In genomic region chr11:34315383-34315782, GRCm38 (mm10) we compare ENCODE assay signal across 13 mouse cellular contexts. TPM values are rescaled to one million over a fixed set of nuclear protein-coding genes. Genes with fewer than 3 reads are reported as not detected.
DNase-seq lines count a peak whose midpoint lies in the region; ATAC-seq and TF ChIP-seq lines count a peak whose summit lies in the region.
"Had no signal": no experiment of that assay in that cellular context is flagged by ENCODE, and none has a peak within 500 bp of the region (broad histone marks: within the 10 kb centered on the region; RNA-seq: fewer than 3 reads in every experiment).

No protein-coding gene starts in this region.

- no peak for ATAC-seq in kidney, postnatal 0 days (replicated peaks; ENCODE audit: low FRiP score, low read depth)
- ATAC-seq in embryonic facial prominence, embryonic 13.5 days (ENCODE audit: insufficient number of reproducible peaks, insufficient read depth, low FRiP score, low TSS enrichment, low read depth) = no peak
- no peak for ATAC-seq in hindbrain, embryonic 15.5 days (ENCODE audit: low FRiP score, low read depth)
- peak; percentile 23; the same call in 1 of the 2 replicates for ATAC-seq in neural tube, embryonic 11.5 days (ENCODE audit: insufficient read depth, low FRiP score, low TSS enrichment)
- ATAC-seq: intestine, embryonic 16.5 days; liver, postnatal 0 days had no signal

- H3K4me1 ChIP-seq in kidney, postnatal 0 days (replicated peaks; ENCODE audit: insufficient read depth, low read length) = no peaks in the 10 kb centered on the region
- H3K4me1 ChIP-seq in embryonic facial prominence, embryonic 13.5 days = peaks cover 14% of the 10 kb centered on the region
- peaks cover 37% of the 10 kb centered on the region for H3K4me1 ChIP-seq in hindbrain, embryonic 15.5 days (replicated peaks)
- 0 out of 2 replicates have a peak, but pooled peaks cover 5% of the 10 kb centered on the region for H3K4me1 ChIP-seq in neural tube, embryonic 11.5 days (ENCODE audit: control insufficient read depth, insufficient read depth, low read length)

- 0 out of 2 replicates have a peak overlapping the region, but pooled peaks have one; percentile 55 for H3K4me2 ChIP-seq in kidney, postnatal 0 days (ENCODE audit: low read length)
- H3K4me2 ChIP-seq in embryonic facial prominence, embryonic 13.5 days = peak overlapping the region; percentile 61
- H3K4me2 ChIP-seq in hindbrain, embryonic 15.5 days = peak overlapping the region; percentile 59
- H3K4me2 ChIP-seq in neural tube, embryonic 11.5 days (ENCODE audit: low read depth) = peak overlapping the region; percentile 51; the same call in 1 of the 2 replicates

- no peaks in the 10 kb centered on the region for H3K27me3 ChIP-seq in kidney, postnatal 0 days (ENCODE audit: insufficient read depth, low read length)
- peaks cover 9% of the 10 kb centered on the region for H3K27me3 ChIP-seq in embryonic facial prominence, embryonic 13.5 days
- H3K27me3 ChIP-seq in hindbrain, embryonic 15.5 days = no peaks in the 10 kb centered on the region
- H3K27me3 ChIP-seq in neural tube, embryonic 11.5 days (ENCODE audit: control insufficient read depth, insufficient read depth, low read length) = no peaks in the 10 kb centered on the region
- H3K27me3 ChIP-seq: CH12.LX had no signal

- H3K27ac ChIP-seq in kidney, postnatal 0 days = no peak overlapping the region
- no peak overlapping the region for H3K27ac ChIP-seq in embryonic facial prominence, embryonic 13.5 days
- peak overlapping the region; percentile 72 for H3K27ac ChIP-seq in hindbrain, embryonic 15.5 days (replicated peaks)
- no peak overlapping the region for H3K27ac ChIP-seq in neural tube, embryonic 11.5 days (ENCODE audit: low read depth, low read length)

- no peak for TF ChIP-seq CTCF in kidney, postnatal 0 days (IDR thresholded peaks at IDR 0.05; ENCODE audit: low read depth)

- 16% methylated on average over 5 of the region's 5 CpGs for WGBS in kidney, postnatal 0 days
- WGBS in embryonic facial prominence, embryonic 13.5 days = 21% methylated on average over 5 of the region's 5 CpGs
- WGBS in hindbrain, embryonic 15.5 days = 6% methylated on average over 5 of the region's 5 CpGs
- WGBS in neural tube, embryonic 11.5 days = 10% methylated on average over 5 of the region's 5 CpGs

- DNase-seq in kidney, postnatal 0 days (ENCODE audit: low spot score) = no peak
- DNase-seq in kidney, adult 11 months = no peak
- peak; percentile 36 for DNase-seq in neural tube, embryonic 11.5 days (ENCODE audit: low spot score)
- no peak for DNase-seq in testis, postnatal 14 days (ENCODE audit: low spot score)
- no peak for DNase-seq in frontal cortex, postnatal 36 days (ENCODE audit: low spot score in 2 of 2)
- no peak for DNase-seq in gastrocnemius, postnatal 14 days
- DNase-seq: adrenal gland, postnatal 14 days; gastrocnemius, postnatal 36 days; liver, postnatal 0 days had no signal

- H3K4me3 ChIP-seq in kidney, postnatal 0 days (replicated peaks; ENCODE audit: low read depth, low read length) = no peak overlapping the region
- H3K4me3 ChIP-seq in embryonic facial prominence, embryonic 13.5 days = 0 out of 2 replicates have a peak overlapping the region, but pooled peaks have one; percentile 1
- peak overlapping the region; percentile 52 for H3K4me3 ChIP-seq in hindbrain, embryonic 15.5 days
- no peak overlapping the region for H3K4me3 ChIP-seq in neural tube, embryonic 11.5 days (ENCODE audit: low read depth, low read length)

- intact Hi-C loops in gastrocnemius, postnatal 14 days (cut with DNase I; ENCODE audit: low total_unique reads) = no loop called here

- no peaks in the 10 kb centered on the region for H3K9me3 ChIP-seq in kidney, postnatal 0 days (replicated peaks; ENCODE audit: low read length)
- H3K9me3 ChIP-seq in embryonic facial prominence, embryonic 13.5 days = no peaks in the 10 kb centered on the region
- H3K9me3 ChIP-seq in hindbrain, embryonic 15.5 days = no peaks in the 10 kb centered on the region
- H3K9me3 ChIP-seq in neural tube, embryonic 11.5 days (ENCODE audit: control insufficient read depth, low read length) = no peaks in the 10 kb centered on the region

- H3K9ac ChIP-seq in kidney, postnatal 0 days (ENCODE audit: low read depth, low read length) = no peak overlapping the region
- H3K9ac ChIP-seq in embryonic facial prominence, embryonic 13.5 days = no peak overlapping the region
- peak overlapping the region; percentile 53 for H3K9ac ChIP-seq in hindbrain, embryonic 15.5 days
- H3K9ac ChIP-seq in neural tube, embryonic 11.5 days (ENCODE audit: low read length) = no peak overlapping the region
- H3K9ac ChIP-seq: liver, postnatal 0 days had no signal

- no peaks in the 10 kb centered on the region for H3K36me3 ChIP-seq in kidney, postnatal 0 days (ENCODE audit: insufficient read depth, low read length)
- H3K36me3 ChIP-seq in embryonic facial prominence, embryonic 13.5 days = no peaks in the 10 kb centered on the region
- H3K36me3 ChIP-seq in hindbrain, embryonic 15.5 days = no peaks in the 10 kb centered on the region
- no peaks in the 10 kb centered on the region for H3K36me3 ChIP-seq in neural tube, embryonic 11.5 days (ENCODE audit: control insufficient read depth, insufficient read depth, low read length)

RNA-seq across cellular contexts. Expression of gene Fam196b, which starts 0.8 kb away (rescaled TPM):
- 0.21 and 0.37 TPM in 2 replicates for polyA plus RNA-seq in kidney, postnatal 0 days (2015; fragmentation: Nextera tagmentation; extraction: Ambion mirVana)
- 1.7 and 2.4 TPM in 2 replicates for polyA plus RNA-seq in embryonic facial prominence, embryonic 13.5 days (2015; fragmentation: Nextera tagmentation; extraction: Ambion mirVana)
- polyA plus RNA-seq in hindbrain, embryonic 15.5 days (2015; fragmentation: Nextera tagmentation; extraction: Ambion mirVana) = 4.2 and 4.7 TPM in 2 replicates
- 1.4 and 1.7 TPM in 2 replicates for polyA plus RNA-seq in neural tube, embryonic 11.5 days (2014; fragmentation: Nextera tagmentation; extraction: Ambion mirVana)
- under 1 TPM; 0.04 to 0.07 TPM for total RNA-seq in gastrocnemius, postnatal 14 days (2021)
- total RNA-seq: adrenal gland, postnatal 14 days had no signal

Comparison
In these comparisons a context has a peak if more than half of its experiments do, and no peak if none do; other contexts are left out.
1. H3K4me3 ChIP-seq: peak in embryonic facial prominence, embryonic 13.5 days (single experiment) and hindbrain, embryonic 15.5 days (single experiment); none in kidney, postnatal 0 days (single experiment) and neural tube, embryonic 11.5 days (single experiment).
2. Peak in every context shown above with its lines, with median percentiles within 50 percentile points of each other: H3K4me2 ChIP-seq.